Mouse (Mus musculus): ENCODE data around the gene B4galt5. TPM values are rescaled to one million over a fixed set of nuclear protein-coding genes. Genes with fewer than 3 reads are reported as not detected.

B4galt5 gene
- polyA plus RNA-seq, 1 experiment from 2014 or later = 5.8 TPM

DNA sequence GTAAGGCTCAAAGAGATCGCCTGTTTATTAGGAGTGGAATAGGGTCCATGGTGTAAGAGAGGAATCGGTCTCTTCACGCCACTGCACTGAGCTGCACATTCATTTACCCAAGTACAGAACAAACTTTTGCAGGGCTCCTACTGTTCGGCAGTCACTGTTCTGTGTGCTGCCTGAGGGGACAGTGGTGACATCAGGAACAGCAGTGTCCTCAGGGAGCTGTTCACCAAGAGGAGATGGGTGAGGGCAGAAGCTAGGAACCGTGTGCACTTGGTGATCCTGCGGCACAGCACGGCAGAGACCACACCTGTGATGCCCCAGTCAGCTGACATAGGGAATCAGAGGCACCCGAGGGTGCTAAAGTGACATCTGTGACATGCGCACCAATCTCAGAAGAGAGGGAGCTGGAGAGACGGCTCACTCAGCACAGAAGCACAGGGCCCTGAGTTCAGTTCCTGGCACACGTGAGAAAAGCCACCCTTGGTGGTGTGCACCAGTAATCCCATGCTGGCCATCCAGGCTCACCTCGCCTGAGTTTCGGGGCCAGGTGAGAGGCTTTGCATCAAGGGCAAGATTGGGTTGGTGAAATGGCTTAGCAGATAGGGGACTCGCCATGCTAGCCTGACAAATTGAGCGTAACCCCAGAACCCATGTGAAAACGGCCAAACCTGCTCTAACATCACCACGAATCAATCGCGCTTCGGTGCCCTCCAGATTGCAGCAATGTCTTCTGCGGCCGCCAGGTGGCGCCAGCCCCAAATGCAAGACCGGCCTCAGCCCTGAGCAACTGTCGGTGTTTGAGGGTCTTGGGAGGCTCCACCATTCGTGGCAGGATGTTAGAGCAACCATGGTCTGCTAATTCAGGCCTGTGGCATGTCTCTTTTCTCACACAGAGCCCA, 68.6 kb downstream of the B4galt5 start:
- DNase-seq (ENCODE audit: low spot score) = peak; percentile 84

DNA sequence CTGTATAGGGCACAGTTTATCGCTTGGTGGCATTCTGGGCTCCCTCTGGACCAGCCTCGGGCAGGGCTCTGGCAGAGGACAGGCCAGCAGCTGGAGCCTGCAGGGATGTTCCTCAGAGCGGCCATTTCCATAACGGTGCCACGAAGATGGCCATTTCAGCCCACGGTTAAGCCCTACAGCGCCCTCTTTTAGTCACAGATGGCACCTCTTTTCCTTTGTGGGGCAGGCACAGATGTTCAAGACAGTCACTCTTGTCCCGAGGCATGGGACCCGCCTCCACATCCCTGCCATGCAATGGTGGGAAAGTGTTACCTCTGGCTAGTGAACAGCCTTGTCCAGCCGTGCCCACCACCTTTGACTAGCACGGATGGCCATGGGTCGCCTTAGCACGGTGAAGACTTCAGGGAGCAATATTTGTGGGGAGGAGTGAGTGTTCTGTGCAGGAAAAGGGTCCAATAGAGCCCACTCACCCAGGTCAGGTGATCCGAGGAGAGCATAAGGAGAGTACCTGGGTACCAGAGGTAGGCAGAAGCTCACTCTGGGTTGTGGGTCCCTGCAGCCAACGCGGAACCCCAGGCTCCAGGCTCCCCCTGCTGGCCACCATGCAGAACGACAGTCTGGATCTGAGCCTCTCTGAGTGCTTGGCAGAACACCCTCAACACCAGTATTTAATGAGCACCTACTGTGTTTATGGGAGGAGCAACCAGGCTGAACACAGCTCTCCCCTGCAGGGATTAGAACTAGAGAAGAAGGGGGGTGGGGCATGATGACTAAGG, 70.0 kb downstream of the B4galt5 start:
- peak; percentile 68 for DNase-seq (ENCODE audit: low spot score)

DNA sequence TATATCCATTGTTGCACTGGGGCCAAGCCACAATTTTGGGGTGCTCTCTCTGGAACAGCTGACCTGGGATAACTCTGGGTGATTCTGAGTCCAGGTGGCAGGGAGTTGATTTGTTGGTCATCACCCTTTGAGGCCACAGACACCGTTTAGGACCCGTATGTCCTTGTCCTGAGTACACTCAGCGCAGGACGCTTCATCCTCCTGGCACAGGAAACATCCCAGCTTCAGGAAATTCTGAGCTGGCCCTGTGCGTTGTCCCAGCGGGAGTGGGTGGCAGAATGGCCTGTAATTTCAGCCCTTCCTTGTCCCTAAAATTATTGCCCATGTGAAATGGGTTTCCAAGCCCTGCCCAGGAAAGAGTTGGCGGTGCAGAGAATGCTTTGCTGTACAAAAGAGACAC, 71.0 kb downstream of the B4galt5 start:
- DNase-seq (ENCODE audit: low spot score) = no peak

DNA sequence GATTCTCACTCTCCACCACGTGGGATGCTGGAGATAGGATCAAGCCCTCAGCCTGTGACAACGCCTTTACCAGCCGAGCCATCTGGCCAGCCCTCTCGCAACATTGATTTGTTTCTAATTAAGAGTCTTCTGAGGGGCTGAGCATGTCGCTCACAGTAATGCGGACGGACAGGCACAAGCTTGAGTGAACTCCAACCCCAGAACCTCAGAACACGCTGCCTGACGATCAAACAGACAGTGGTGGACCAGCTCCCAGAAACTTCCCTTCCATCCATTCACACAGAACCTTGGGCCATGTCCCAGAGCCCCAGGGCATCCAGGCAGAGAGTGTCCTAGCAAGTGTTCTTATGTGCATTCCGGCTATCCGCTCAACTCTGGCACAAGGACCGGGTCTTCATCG, 72.0 kb downstream of the B4galt5 start:
- no peak for DNase-seq (ENCODE audit: low spot score)

DNA sequence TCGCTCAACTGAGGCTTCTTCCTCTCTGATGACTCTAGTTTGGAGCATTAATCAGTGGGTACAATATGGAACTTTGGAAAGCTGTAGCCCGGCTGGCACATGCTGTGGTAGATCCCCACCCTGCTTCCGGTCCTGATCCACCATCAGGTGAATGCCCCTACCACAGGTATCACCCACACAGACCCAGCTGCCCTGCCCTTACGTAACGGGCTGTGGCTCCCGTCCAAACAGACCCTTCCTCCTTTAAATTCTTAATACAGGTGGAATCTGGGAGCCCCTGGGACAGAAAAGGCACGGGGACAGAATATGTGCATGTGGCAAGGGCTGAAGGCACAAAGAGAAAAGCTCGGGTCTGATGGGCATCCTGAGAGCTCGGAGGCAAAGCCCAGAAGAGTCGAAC, 73.1 kb downstream of the B4galt5 start:
- no peak for DNase-seq (ENCODE audit: low spot score)

DNA sequence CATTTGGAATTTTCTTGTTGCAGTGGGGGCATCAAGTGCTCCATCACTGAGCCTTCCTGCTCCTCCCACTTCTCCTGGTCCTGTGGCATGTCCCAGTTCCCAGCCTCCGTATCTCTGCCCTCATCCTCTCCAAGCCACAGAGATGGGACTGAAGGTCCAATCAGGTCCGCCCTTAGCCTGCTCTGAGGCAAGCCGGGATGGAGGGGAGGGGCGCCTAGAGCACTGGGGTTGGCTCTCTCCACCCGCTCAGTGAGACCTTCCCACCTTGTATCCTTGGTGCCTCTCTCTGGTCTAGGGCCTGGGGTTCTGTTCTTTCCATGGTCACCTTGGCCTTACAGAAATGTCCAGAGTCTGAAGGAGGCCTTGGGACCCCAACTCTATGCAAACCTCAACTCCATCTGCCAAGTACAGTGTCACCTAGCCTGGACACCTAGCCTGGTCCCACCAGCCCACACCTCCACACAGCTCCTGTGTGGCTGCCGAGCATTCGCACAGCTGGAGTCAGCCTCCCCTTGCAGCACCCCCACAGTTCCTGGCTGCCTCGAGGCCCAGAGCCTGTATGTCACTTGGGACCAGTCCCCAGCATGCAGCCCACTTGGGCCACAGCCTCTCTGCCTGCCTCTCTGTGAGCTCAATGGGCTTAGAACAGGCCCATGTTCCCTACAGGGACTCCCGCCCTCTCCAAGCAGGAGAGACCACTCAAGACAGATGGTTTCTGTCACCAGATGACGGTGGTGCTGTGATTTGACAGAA, 74.1 kb downstream of the B4galt5 start:
- DNase-seq (ENCODE audit: low spot score) = no peak

DNA sequence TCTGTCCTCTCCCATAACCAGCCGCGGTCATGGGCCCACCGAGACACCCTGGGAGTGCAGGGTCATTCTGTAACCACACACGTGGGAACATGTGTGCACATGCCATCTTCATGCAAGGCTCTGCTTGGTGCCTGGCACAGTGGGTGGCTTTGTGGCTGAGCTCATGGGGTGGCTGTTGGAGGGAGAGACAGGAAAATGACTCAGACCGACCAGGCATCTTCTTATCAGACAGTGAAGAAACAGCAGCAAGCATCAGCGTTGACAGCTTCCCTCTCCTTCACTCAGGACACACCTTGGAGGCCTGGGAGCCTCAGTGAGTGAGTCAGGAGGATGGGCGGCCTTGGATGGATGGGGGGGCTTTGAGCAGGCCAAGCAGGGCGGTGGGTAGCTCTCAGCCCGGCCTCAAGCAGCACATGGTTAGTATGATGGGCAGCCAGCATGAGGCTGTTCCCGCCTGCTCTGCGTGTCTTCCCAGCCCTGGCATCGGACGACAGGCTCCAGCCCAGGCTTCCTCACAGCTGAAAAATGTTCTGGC, 75.7 kb downstream of the B4galt5 start:
- DNase-seq (ENCODE audit: low spot score) = no peak

DNA sequence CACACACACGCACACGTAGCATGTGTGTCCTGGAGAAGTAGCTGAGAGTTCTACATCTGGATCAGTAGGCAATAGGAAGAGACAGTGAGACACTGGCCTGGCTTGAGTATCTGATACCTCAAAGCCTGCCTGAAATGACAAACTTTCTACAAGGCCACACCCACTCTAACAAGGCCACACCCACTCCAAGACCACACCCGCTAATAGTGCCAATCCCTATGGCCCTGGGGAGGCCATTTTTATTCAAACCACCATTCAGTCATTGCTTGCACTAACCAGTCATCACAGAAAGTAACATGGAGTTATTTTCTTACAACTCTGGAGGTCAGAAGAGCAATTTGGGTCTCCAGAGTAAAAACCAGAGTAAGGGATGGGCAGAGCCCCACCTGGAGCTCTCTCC, 76.3 kb downstream of the B4galt5 start:
- DNase-seq (ENCODE audit: low spot score) = no peak

DNA sequence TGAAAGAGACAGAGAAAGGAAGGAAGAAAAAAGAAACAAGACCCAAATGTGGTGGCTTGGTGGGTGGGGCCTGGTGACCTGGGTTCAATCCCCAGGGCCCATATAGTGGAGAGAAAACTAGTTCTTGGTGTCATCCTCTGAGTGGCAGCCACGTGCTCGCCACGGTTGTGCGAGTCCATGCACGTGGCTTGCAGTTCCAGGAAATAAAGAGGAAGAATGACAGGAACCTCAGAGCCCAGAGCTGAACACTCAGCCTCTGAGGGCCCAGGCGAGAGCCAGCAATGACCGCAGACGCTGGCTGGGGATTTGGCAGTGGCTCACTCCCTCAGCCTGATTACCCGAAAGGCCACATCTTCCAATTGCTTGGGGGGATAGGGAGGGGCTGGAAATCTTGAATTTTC, 77.9 kb downstream of the B4galt5 start:
- DNase-seq (ENCODE audit: low spot score) = no peak

DNA sequence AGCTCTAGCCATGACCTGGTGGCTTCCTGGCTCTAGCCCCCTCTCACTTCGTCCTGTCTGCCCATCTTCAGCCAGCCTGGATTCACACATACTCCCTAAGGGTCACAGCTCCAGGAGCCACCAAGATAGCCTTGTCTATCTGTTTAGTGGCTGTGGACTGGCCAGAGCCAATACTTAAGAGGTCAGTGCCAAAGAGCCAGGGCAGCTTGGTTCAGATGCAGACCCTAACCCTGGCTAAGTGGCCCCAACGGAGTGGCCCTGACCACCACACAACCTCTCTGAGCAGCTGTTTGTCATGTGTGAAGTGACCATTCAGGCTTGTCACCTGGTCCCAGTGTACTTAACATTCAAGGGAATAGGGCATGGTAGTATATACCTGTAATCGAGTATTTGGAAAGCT, 78.5 kb downstream of the B4galt5 start:
- no peak for DNase-seq (ENCODE audit: low spot score)

DNA sequence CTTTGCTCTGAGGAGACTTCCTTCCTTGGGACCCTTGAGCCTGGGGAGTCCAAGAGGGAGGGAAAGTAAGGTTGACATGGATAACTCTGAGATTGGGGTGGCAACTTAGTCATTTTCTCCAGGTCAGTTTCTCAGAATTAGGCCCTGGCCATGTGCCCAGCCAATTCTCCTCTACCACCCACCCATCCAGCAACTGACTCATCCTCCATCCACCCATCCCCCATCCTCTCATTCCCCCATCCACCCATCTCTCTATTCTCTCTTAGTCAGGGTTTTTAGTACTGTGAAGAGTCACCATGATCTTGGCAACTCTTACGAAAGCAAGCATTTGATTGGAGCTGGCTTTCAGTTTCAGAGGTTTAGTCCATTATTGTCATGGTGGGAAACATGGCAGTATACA, 80.3 kb downstream of the B4galt5 start:
- DNase-seq (ENCODE audit: low spot score) = no peak

DNA sequence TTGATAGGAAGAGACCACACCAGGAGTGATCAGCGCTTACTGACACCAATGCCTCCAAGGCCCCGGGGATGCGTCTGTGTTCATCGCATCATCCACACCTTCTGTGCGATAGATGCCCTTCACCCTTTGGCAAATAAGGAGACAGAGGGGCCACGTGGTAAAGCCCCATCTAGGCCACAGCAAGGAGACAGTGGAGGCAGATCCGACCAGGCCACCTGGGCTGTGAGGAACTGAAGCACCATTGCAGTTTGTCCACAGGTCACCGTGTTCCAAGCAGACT, 80.6 kb downstream of the B4galt5 start:
- no peak for DNase-seq (ENCODE audit: low spot score)

DNA sequence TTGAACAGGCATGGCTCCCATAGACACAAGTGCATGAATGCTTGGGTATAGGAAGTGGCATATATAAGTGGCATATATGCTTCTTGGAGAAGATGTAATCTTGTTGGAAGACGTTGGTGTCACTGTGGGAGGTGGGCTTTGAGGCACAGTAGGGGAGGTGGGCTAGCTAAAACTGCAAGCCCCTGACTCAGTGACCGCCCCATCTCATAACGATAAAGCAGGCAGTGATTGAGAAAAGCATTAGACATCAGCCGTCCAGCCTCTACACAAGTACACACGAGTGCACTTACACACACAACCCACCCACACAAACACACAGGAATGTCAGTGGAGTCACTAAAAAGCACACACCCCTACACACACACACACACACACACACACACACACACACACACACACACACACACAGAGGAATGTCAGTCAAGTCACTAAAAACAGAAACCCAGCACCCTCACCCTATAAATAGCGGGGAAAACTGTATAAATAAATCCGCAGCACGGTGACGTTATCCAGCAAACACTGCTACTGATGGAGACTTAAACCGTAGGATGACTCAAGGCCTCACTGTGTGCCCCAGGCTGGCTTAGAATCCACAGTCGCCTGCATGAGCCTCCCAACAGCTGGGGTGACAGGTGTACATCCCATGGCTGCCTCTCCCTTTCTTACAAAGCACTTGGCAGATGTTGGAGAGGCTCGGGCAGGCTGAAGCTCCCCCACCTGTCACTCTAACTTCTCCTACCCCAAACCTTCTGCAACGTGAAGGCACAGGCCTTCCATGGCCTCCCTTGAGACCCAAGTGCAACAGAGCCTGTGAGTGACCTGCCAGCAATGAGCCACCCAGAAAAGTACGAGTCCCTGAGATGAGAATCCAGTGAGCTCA, 81.2 kb downstream of the B4galt5 start:
- no peak for DNase-seq (ENCODE audit: low spot score)

DNA sequence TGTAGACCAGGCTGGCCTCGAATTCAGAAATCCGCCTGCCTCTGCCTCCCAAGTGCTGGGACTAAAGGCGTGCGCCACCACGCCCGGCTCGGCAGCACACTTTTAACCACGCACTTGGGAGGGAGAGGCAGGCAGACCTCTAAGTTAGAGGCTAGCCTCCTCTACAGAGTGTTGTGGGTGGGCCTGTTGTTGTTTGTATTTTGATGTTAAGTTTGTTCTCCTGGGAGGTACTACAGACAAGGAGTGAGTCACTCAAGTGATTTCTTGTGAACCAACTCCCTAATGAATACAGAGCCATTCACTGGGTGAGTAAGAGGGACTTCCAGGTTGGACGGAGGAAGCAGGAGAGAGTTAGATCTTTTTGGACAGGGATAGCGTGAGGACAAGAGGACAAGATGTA, 82.8 kb downstream of the B4galt5 start:
- DNase-seq (ENCODE audit: low spot score) = no peak

DNA sequence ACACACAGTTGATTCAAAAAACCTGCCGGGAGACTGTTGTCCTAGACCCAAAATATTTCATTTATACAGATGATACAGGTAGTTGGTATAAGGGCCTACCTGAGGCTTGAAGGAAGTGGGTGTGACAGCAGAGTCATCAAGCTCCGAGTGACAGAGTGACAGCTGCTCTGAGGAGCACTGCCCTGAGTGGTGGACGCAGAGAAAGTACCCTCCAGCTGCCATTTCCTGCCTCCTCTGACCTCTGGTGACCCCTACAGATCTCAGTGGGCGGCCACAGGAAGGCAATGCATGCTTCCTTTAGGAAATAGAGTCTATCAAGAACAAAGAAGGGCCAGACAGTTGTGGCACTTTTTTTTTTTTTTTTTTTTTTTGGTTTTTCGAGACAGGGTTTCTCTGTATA, 83.2 kb downstream of the B4galt5 start:
- DNase-seq (ENCODE audit: low spot score) = no peak

DNA sequence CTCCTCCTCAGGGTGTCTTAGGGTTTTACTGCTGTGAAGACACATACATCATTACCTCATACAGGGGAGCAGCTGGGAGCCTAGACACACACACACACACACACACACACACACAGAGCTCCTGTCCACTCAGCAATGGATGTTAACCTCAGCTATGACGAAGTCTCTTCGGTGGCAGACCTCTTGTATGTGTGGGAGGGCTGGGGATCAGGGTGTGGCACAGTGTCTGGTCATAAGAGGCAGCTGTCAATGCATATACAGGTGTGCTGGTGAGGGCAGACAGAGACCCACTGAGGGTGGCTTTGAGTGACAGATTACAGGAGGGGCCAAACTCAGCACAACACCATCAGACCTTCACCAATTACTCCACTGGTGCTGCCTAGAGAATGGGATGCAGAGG, 84.0 kb downstream of the B4galt5 start:
- DNase-seq (ENCODE audit: low spot score) = no peak

DNA sequence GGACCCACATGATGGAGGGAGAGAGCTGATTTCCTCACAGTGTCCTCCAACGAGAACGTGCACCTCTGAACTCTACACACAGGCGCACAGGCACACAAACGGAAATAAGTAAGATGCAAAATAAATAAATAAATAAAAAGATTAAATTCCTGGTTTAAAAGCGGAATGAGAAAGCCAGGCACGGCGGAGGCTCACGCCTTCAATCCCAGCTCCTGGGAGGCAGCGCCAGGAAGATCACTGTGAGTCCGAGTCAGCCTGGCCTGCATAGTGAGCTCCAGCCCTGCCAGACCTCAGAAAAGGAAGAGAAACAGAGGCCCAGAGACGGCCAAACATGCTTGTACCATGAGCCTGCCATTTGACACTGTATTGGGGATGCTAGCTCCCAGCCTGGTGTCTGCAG, 85.1 kb downstream of the B4galt5 start:
- DNase-seq (ENCODE audit: low spot score) = no peak

DNA sequence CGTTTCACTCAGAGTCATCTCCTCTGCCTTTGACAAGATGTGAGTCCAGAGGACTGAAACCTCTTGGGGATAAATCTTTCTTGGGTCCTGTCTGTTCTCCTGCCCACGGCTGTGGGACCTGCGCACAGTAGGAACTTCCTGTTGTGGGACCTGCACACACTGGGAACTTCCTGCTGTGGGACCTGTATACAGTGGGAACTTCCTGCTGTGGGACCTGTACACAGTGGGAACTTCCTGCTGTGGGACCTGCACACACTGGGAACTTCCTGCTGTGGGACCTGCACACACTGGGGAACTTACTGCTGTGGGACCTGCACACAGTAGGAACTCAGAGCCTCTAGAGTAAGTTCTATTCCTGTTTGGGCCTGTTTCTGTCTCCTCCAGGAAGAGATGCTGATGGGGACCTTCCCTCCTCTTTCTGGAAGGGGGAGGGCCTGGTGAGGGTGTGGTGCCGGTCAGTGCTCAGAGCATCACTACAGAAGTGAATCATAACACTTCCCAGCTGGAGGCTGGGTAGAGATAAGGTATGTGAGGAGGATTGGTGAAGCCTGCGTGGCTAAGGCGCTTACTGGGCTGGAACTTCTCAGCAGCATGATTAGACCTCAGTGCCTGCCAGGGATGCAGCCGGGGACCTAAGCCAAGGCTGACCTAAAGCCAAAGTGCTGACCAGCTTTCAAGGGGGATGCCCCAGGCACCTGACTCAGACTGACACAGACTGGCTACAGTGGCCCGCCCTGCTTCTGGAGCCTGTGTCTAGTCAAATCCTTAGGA, 85.8 kb downstream of the B4galt5 start:
- no peak for DNase-seq (ENCODE audit: low spot score)

DNA sequence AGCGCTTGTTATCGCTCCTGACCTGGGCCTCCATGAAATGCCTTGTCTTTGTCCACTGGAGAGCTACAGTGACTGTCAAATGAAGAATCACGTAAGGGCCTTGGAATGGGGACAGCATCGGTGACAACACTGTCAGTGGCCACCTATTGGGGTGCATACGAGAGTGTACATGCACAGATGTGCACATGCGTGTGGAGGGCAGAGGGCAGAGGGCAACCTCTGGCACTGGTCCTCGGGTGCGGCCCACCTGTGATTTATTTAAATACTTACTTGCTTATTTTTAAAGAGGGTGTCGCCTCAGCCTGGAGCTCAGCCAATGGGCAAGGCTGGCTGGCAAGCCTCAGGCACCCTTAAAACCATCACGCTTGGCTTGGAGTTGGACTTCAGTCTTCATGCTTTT, 86.5 kb downstream of the B4galt5 start:
- DNase-seq (ENCODE audit: low spot score) = no peak

DNA sequence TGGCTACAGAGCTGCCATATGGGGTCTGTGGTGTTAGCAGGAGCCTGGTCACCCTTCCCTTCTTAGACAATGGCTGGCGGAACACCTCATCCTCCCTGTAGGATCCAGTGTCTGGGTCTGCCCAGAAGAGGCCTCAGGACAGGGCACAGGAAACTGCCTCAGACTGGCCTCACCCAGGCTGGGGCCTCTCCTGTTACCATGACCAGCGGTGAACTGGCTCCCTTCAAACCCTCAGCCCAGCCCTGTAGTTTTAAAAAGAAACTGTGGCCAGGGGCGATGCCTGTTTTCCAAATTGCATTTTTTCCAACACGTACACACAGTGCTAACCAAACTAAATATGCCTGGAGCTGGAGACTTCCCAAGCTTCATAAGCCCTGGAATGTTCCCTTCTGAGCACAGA, 87.9 kb downstream of the B4galt5 start:
- DNase-seq (ENCODE audit: low spot score) = no peak
